Mouse (Mus musculus) megakaryocyte, embryonic 14.5 days (primary cell): ENCODE measurements around the gene Stx1a.

ENCODE experiments used
- FLI1 ChIP-seq: IDR thresholded peaks from 2 replicates; pipeline ENCODE4 v1.6.1; 2012; ENCODE audit warnings: low read length, inconsistent platforms, mixed read lengths
- GATA1 ChIP-seq: IDR thresholded peaks from 3 replicates; pipeline ENCODE4 v1.6.1; 2012; ENCODE audit warnings: mixed read lengths, low read length, inconsistent platforms, borderline replicate concordance

GRCm38 (mm10) chr5:135015497-135015896, 7.8 kb upstream of the Stx1a start:
- TF ChIP-seq GATA1 (no peak), FLI1 (no peak)
